Mouse (Mus musculus) midbrain, embryonic 14.5 days (tissue): Measurements from ENCODE around the gene Oprd1. TPM values are rescaled to one million over a fixed set of nuclear protein-coding genes. Genes with fewer than 3 reads are reported as not detected.

Source experiments
- ATAC-seq: fragments of 200-750 bp; cut with Nextera tagmentation; 2 replicates; pipeline ENCODE4 v1.8.0; 2017; ENCODE audit warnings: moderate number of reproducible peaks, moderate library complexity; ENCODE audit not compliant: low FRiP score, low TSS enrichment
- DNase-seq: peaks from one replicate; pipeline ENCODE4 v3.0.0-alpha.2; 2015
- H3K27ac ChIP-seq: fragments of 300-500 bp; sonication (generic); replicated peaks from 2 replicates; pipeline ENCODE4 v1.5.1; 2014; ENCODE audit warnings: mild to moderate bottlenecking, low read depth, low read length, moderate library complexity
- H3K27me3 ChIP-seq: fragments of 300-500 bp; sonication (generic); 2 replicates; pipeline ENCODE4 v1.6.1; 2014; ENCODE audit warnings: low read length, control low read depth, mixed read lengths; ENCODE audit not compliant: control insufficient read depth, insufficient read depth
- H3K36me3 ChIP-seq: fragments of 300-500 bp; sonication (generic); 2 replicates; pipeline ENCODE4 v1.6.1; 2014; ENCODE audit warnings: low read length, control low read depth; ENCODE audit not compliant: control insufficient read depth, insufficient read depth
- H3K4me1 ChIP-seq: fragments of 300-500 bp; sonication (generic); 2 replicates; pipeline ENCODE4 v1.6.1; 2014; ENCODE audit warnings: mild to moderate bottlenecking, antibody characterized with exemption, low read length, control low read depth; ENCODE audit not compliant: control insufficient read depth, insufficient read depth
- H3K4me2 ChIP-seq: fragments of 300-500 bp; sonication (generic); 2 replicates; pipeline ENCODE4 v1.6.1; 2014; ENCODE audit warnings: mild to moderate bottlenecking, low read length, moderate library complexity
- H3K4me3 ChIP-seq: fragments of 300-500 bp; sonication (generic); replicated peaks from 2 replicates; pipeline ENCODE4 v1.5.1; 2014; ENCODE audit warnings: low read depth, low read length
- H3K9ac ChIP-seq: fragments of 300-500 bp; sonication (generic); replicated peaks from 2 replicates; pipeline ENCODE4 v1.6.1; 2014; ENCODE audit warnings: mild to moderate bottlenecking, low read length, moderate library complexity
- H3K9me3 ChIP-seq: fragments of 300-500 bp; sonication (generic); 2 replicates; pipeline ENCODE4 v1.6.1; 2016; ENCODE audit warnings: low read length, control low read depth, mixed read lengths; ENCODE audit not compliant: control insufficient read depth
- WGBS: fragments of 180-500 bp; shearing (Covaris S2); extraction: QIAGEN DNeasy Blood & Tissue Kit; methylation state at CpG from one replicate; pipeline ENCODE4 v1.1.7; 2014; 5-methylcytosine and 5-hydroxymethylcytosine counted together
- polyA plus RNA-seq: library from polyadenylated mRNA; unstranded; fragments of >200 nt; fragmentation: Nextera tagmentation; extraction: Ambion mirVana; gene quantifications from 2 replicates; pipeline ENCODE4 v1.2.1, GENCODE M21; 2014

The Oprd1 gene
- polyA plus RNA-seq, 1 experiment from 2014 or later = 0.08 TPM

DNA sequence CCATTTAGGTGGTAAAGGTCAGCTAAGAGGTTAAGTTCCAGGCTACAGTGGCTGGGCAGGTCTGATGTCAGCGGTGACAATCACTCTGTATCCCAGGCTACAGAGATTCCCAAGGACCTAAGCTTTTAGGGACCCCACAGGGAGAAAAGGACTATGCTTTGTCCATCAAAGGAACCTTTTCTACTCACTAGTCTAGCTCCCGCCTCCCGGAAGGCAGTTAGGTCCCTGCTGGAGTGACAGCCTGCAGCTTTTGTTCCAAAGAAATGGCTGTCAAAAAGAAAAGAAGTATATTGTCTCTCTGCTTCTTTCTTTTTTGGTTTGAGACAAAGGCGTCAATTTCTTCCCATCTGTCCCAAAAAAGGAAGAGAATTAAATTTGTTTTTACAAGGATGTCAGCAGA, 33.1 kb downstream of the Oprd1 start:
- Histone ChIP-seq H3K36me3 (no peaks in the 10 kb centered on the region), H3K9me3 (no peaks in the 10 kb centered on the region), H3K4me3 (no peak overlapping the region), H3K27me3 (no peaks in the 10 kb centered on the region), H3K4me2 (no peak overlapping the region), H3K9ac (no peak overlapping the region), H3K27ac (no peak overlapping the region), H3K4me1 (0 out of 2 replicates have a peak, but pooled peaks cover 3% of the 10 kb centered on the region)
- ATAC-seq (no peak), DNase-seq (no peak)
- 7% methylated on average over 4 of the region's 4 CpGs for WGBS

DNA sequence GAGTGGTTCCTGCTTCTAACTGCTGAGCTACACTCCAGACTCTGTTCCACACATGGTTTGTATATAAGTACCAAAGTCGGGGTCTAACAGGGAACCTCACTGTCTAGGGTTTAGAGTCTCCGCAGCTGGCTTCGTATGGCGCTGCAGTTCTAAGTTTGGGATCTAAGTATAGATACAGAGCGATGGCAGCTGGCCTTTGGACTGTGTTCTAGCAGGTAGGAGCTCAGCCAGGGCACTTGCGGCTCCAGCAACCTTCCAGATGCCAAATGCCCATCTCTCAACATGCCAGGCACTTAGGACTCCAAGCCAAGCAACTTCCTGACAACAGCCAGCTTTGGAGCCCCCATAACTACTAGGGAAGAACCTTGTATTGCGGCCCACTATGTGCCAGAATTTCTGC, 36.1 kb downstream of the Oprd1 start:
- H3K27ac ChIP-seq = no peak overlapping the region
- no peaks in the 10 kb centered on the region for H3K27me3 ChIP-seq
- H3K9me3 ChIP-seq = no peaks in the 10 kb centered on the region
- H3K4me1 ChIP-seq = 0 out of 2 replicates have a peak, but pooled peaks cover 3% of the 10 kb centered on the region
- WGBS = 98% methylated on average over 7 of the region's 7 CpGs
- ATAC-seq (no peak), DNase-seq (no peak)
- H3K9ac ChIP-seq = no peak overlapping the region
- H3K4me3 ChIP-seq = no peak overlapping the region
- no peaks in the 10 kb centered on the region for H3K36me3 ChIP-seq
- H3K4me2 ChIP-seq = no peak overlapping the region

DNA sequence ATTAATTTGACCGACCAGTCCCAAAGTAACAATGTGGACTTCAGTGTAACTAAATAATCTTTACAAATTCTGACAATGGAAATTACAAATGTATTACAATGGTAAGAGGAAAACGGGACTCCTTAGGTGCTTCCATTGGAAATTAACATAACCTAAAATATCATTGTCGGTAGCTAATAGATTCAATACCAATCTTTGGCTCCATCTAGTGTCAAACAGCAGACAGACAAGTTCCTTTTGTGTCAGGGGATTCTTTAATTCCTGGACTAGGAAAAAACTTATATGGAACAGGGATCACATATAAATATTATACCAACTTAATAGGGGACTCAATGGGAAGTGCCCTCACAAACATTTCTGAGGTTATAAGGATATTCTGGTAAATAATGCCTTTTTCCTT, 43.1 kb downstream of the Oprd1 start:
- ATAC-seq (no peak), DNase-seq (peak; percentile 69)
- H3K27ac ChIP-seq = no peak overlapping the region
- WGBS = 34% methylated on average over 3 of the region's 3 CpGs
- H3K27me3 ChIP-seq = no peaks in the 10 kb centered on the region
- H3K4me3 ChIP-seq = no peak overlapping the region
- no peaks in the 10 kb centered on the region for H3K9me3 ChIP-seq
- H3K4me2 ChIP-seq = no peak overlapping the region
- H3K4me1 ChIP-seq = no peaks in the 10 kb centered on the region
- no peak overlapping the region for H3K9ac ChIP-seq
- H3K36me3 ChIP-seq = no peaks in the 10 kb centered on the region

GRCm38 (mm10) chr4:132099548-132099947, 44.7 kb downstream of the Oprd1 start:
- Histone ChIP-seq H3K4me1 (no peaks in the 10 kb centered on the region), H3K4me2 (no peak overlapping the region), H3K36me3 (no peaks in the 10 kb centered on the region), H3K4me3 (no peak overlapping the region), H3K9ac (no peak overlapping the region), H3K27me3 (no peaks in the 10 kb centered on the region), H3K27ac (no peak overlapping the region), H3K9me3 (no peaks in the 10 kb centered on the region)
- DNase-seq = no peak
- ATAC-seq = no peak
- 81% methylated on average over 5 of the region's 5 CpGs for WGBS

- Histone ChIP-seq H3K4me1 (no peaks in the 10 kb centered on the region), H3K36me3 (no peaks in the 10 kb centered on the region), H3K9ac (no peak overlapping the region), H3K9me3 (no peaks in the 10 kb centered on the region), H3K27ac (no peak overlapping the region), H3K27me3 (no peaks in the 10 kb centered on the region), H3K4me3 (no peak overlapping the region), H3K4me2 (no peak overlapping the region)
- 72% methylated on average over 7 of the region's 7 CpGs for WGBS
- no peak for DNase-seq
- no peak for ATAC-seq
Measured at GRCm38 (mm10) chr4:132095043-132095442, 49.2 kb downstream of the Oprd1 start.

GRCm38 (mm10) chr4:132093928-132094327, 50.4 kb downstream of the Oprd1 start:
- Histone ChIP-seq H3K9ac (no peak overlapping the region), H3K27ac (no peak overlapping the region), H3K4me1 (no peaks in the 10 kb centered on the region), H3K4me2 (no peak overlapping the region), H3K27me3 (no peaks in the 10 kb centered on the region), H3K4me3 (no peak overlapping the region), H3K36me3 (no peaks in the 10 kb centered on the region), H3K9me3 (no peaks in the 10 kb centered on the region)
- ATAC-seq (no peak), DNase-seq (no peak)
- 89% methylated on average over 5 of the region's 5 CpGs for WGBS

- no peaks in the 10 kb centered on the region for H3K9me3 ChIP-seq
- no peak overlapping the region for H3K4me3 ChIP-seq
- no peak overlapping the region for H3K9ac ChIP-seq
- no peaks in the 10 kb centered on the region for H3K27me3 ChIP-seq
- 86% methylated on average over 6 of the region's 6 CpGs for whole genome bisulfite sequencing
- H3K4me2 ChIP-seq = no peak overlapping the region
- DNase-seq (no peak), ATAC-seq (no peak)
- no peak overlapping the region for H3K27ac ChIP-seq
- no peaks in the 10 kb centered on the region for H3K36me3 ChIP-seq
- H3K4me1 ChIP-seq = no peaks in the 10 kb centered on the region
Measured at GRCm38 (mm10) chr4:132093136-132093535, 51.1 kb downstream of the Oprd1 start.

DNA sequence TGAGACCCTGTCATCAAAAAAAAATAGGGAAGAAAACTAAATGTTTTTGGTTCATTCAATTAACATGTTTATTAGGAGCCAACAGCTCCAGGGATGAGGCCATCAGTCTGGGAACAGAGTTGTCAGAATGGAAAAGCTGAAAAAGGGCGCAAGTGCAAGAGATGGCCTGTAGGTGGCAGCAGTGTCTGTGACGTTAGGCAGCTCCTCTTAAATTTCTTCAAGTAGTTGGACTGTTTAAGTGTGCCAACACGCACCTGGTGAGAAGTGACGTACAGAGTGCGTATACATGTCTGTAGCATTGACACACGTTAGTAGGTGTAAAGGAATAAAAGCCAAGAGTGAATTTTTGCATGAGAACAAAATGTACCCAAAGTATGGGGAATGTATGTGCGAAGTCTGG, 55.4 kb downstream of the Oprd1 start:
- Histone ChIP-seq H3K27ac (no peak overlapping the region), H3K36me3 (no peaks in the 10 kb centered on the region), H3K9me3 (no peaks in the 10 kb centered on the region), H3K9ac (no peak overlapping the region), H3K4me2 (no peak overlapping the region), H3K4me1 (no peaks in the 10 kb centered on the region), H3K4me3 (no peak overlapping the region), H3K27me3 (no peaks in the 10 kb centered on the region)
- peak; percentile 91 for DNase-seq
- ATAC-seq = no peak
- 19% methylated on average over 7 of the region's 7 CpGs for WGBS

DNA sequence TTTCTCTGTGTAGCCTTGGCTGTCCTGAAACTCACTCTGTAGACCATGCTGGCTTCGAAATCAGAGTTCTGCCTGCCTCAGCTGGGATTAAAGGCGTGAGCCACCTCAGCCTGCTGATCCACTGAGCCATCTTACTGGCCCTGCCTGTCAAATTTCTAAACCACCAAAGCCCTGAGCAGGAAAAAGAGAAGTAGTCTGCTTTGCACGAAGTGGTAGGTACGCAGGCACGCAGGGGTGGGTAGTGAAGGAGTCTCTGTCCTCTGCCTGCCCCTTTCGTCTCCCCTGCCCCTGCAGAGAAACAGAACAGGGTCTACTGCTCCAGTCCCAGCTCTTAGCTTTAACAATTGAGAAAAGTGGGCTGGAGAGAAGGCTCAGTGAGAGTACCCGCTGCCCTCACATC, 59.2 kb downstream of the Oprd1 start:
- ATAC-seq = no peak
- Histone ChIP-seq H3K4me2 (no peak overlapping the region), H3K4me1 (no peaks in the 10 kb centered on the region), H3K9ac (no peak overlapping the region), H3K27me3 (no peaks in the 10 kb centered on the region), H3K36me3 (no peaks in the 10 kb centered on the region), H3K4me3 (no peak overlapping the region), H3K9me3 (no peaks in the 10 kb centered on the region), H3K27ac (no peak overlapping the region)
- WGBS = 83% methylated on average over 7 of the region's 7 CpGs
- DNase-seq = no peak
